Mouse (Mus musculus): ENCODE measurements at regions not wholly inside any gene's neighbourhood (a gene's known extent, or its start where the extent isn't known, plus 50 kb on each side); places are given as distances from the start of the nearest gene placed in this dataset.

GRCm38 (mm10) chrX:62969746-62970145 lies 502.0 kb downstream of the 4931400O07Rik start:
- peak; percentile 36 for DNase-seq
